Mouse (Mus musculus): ENCODE data around the gene Dlat.
"Not testable (repeated sequence)": the region's sequence is repeated elsewhere in the genome, so short reads cannot be mapped to it uniquely, and the experiment has no call there.

The Dlat gene

GRCm38 (mm10) chr9:50658941-50659388, 615 bp downstream of the Dlat start:
- DNase-seq, result no peak

GRCm38 (mm10) chr9:50658391-50658790, 1.2 kb downstream of the Dlat start:
- peak; percentile 5 for DNase-seq

GRCm38 (mm10) chr9:50650503-50650902, 9.1 kb downstream of the Dlat start:
- no peak for DNase-seq

GRCm38 (mm10) chr9:50646826-50647370, 12.7 kb downstream of the Dlat start:
- DNase-seq, result no peak

- DNase-seq, result no peak
These were observed 25.3 kb downstream of the Dlat start for GRCm38 (mm10) chr9:50634270-50634669.

- DNase-seq, result peak; percentile 14
These were observed 26.5 kb downstream of the Dlat start for GRCm38 (mm10) chr9:50633059-50633458.

- DNase-seq, result no peak
These were observed 27.4 kb downstream of the Dlat start for GRCm38 (mm10) chr9:50632016-50632688.

GRCm38 (mm10) chr9:50630903-50631302, 28.7 kb downstream of the Dlat start:
- DNase-seq, result not testable (repeated sequence)

GRCm38 (mm10) chr9:50617794-50618330, 41.7 kb downstream of the Dlat start:
- DNase-seq, result no peak

- DNase-seq, result peak; percentile 93
These were observed 42.6 kb downstream of the Dlat start, which contains the start of the genes Pih1d2 and Nkapd1 for GRCm38 (mm10) chr9:50616766-50617603. Pih1d2 (plus strand) TSS chr9:50617321. Nkapd1 (minus strand) TSS chr9:50617464.

GRCm38 (mm10) chr9:50616161-50616560, 43.4 kb downstream of the Dlat start:
- no peak for DNase-seq

GRCm38 (mm10) chr9:50612115-50612514, 47.5 kb downstream of the Dlat start:
- no peak for DNase-seq

- no peak for DNase-seq
These were observed 55.2 kb downstream of the Dlat start for GRCm38 (mm10) chr9:50604338-50604737.

- no peak for DNase-seq
These were observed 55.6 kb downstream of the Dlat start for GRCm38 (mm10) chr9:50603998-50604324.

- peak; percentile 97 for DNase-seq
These were observed 56.2 kb downstream of the Dlat start, which contains the start of the genes Sdhd and Timm8b for GRCm38 (mm10) chr9:50603189-50603997. Sdhd (minus strand) TSS chr9:50603812. Timm8b (plus strand) TSS chr9:50603910.

GRCm38 (mm10) chr9:50602055-50602845, 57.3 kb downstream of the Dlat start:
- DNase-seq, result no peak

- DNase-seq, result no peak
These were observed 58.0 kb downstream of the Dlat start for GRCm38 (mm10) chr9:50601536-50601935.

GRCm38 (mm10) chr9:50596973-50597372, 62.6 kb downstream of the Dlat start:
- no peak for DNase-seq

- no peak for DNase-seq
These were observed 64.7 kb downstream of the Dlat start for GRCm38 (mm10) chr9:50594794-50595417.

GRCm38 (mm10) chr9:50593544-50593943, 66.0 kb downstream of the Dlat start:
- peak; percentile 51 for DNase-seq

- DNase-seq, result no peak
These were observed 66.6 kb downstream of the Dlat start for GRCm38 (mm10) chr9:50592955-50593354.
